Mouse (Mus musculus): ENCODE measurements around the gene Stum. TPM values are rescaled to one million over a fixed set of nuclear protein-coding genes. Genes with fewer than 3 reads are reported as not detected.

Gene Stum
- total and polyA plus RNA-seq, 3 experiments, result 0.42 to 0.61 (median 0.51) TPM

- TF ChIP-seq EP300 (IDR thresholded peaks at IDR 0.05; ENCODE audit: low read length) (peak; percentile 91), NELFE (IDR thresholded peaks at IDR 0.05; ENCODE audit: low read depth, low read length) (no peak), USF1 (IDR thresholded peaks at IDR 0.05; ENCODE audit: low read depth, low read length) (no peak), BHLHE40 (IDR thresholded peaks at IDR 0.05; ENCODE audit: low read depth, low read length) (peak; percentile 68), PAX5 (IDR thresholded peaks at IDR 0.05; ENCODE audit: low read length) (no peak), ZKSCAN1 (IDR thresholded peaks at IDR 0.05; ENCODE audit: borderline replicate concordance, low read depth, low read length) (no peak), JUN (IDR thresholded peaks at IDR 0.05; ENCODE audit: insufficient read depth, low read depth, low read length) (peak; percentile 89), ZC3H11A (IDR thresholded peaks at IDR 0.05; ENCODE audit: low read depth, low read length) (no peak), TCF12 (IDR thresholded peaks at IDR 0.05; ENCODE audit: low read depth, low read length) (peak; percentile 65; the same call in 1 of the 2 replicates)
Observed at GRCm38 (mm10) chr1:180392137-180392798, 91.0 kb downstream of the Stum start (continued).

GRCm38 (mm10) chr1:180391575-180391945 lies 91.7 kb downstream of the Stum start:
- Histone ChIP-seq H3K9me3 (replicated peaks; ENCODE audit: low read length) (no peaks in the 10 kb centered on the region), H3K36me3 (replicated peaks in 1 of 2; ENCODE audit: control insufficient read depth in 1 of 2, insufficient read depth in 1 of 2, low read length in 1 of 2) (peaks cover 3 to 15% of the 10 kb centered on the region in 2 experiments), H3K79me2 (replicated peaks; ENCODE audit: control insufficient read depth, extremely low read depth, insufficient read depth, poor library complexity, severe bottlenecking) (0 out of 2 replicates have a peak, but pooled peaks cover 4% of the 10 kb centered on the region), H3K27me3 (replicated peaks) (no peaks in the 10 kb centered on the region), H3K9ac (ENCODE audit: insufficient read depth, low read depth) (no peak overlapping the region), H3K4me3 (replicated peaks in 1 of 3; ENCODE audit: low read depth in 2 of 3, low read length in 2 of 3, poor library complexity in 1 of 3) (no peak overlapping the region), H3K4me1 (ENCODE audit: control insufficient read depth in 1 of 2, insufficient read depth in 2 of 2) (peaks cover 38 to 88% of the 10 kb centered on the region in 2 experiments), H3K4me2 (ENCODE audit: insufficient read depth, low read depth, poor library complexity, severe bottlenecking) (no peak overlapping the region), H3K27ac (ENCODE audit: insufficient read depth, low read depth) (peak overlapping the region; percentile 87)
- TF ChIP-seq ZKSCAN1 (IDR thresholded peaks at IDR 0.05; ENCODE audit: borderline replicate concordance, low read depth, low read length), result no peak
- no peak for TF ChIP-seq USF2 (conservative IDR thresholded peaks at IDR 0.05; ENCODE audit: low read depth, low read length)
- no peak for TF ChIP-seq UBTF (IDR thresholded peaks at IDR 0.05; ENCODE audit: low read depth, low read length)
- no peak for TF ChIP-seq USF1 (IDR thresholded peaks at IDR 0.05; ENCODE audit: low read depth, low read length)
- TF ChIP-seq MAFK (IDR thresholded peaks at IDR 0.05; ENCODE audit: insufficient replicate concordance, low read length), result no peak
- no peak for TF ChIP-seq RCOR1 (conservative IDR thresholded peaks at IDR 0.05; ENCODE audit: low read depth, low read length)
- TF ChIP-seq KAT2A (IDR thresholded peaks at IDR 0.05; ENCODE audit: insufficient replicate concordance, low read length), result no peak
- no peak for TF ChIP-seq E2F4 (IDR thresholded peaks at IDR 0.05; ENCODE audit: insufficient replicate concordance, low read depth, low read length)
- no peak for TF ChIP-seq TCF12 (IDR thresholded peaks at IDR 0.05; ENCODE audit: low read depth, low read length)
- TF ChIP-seq ZMIZ1 (IDR thresholded peaks at IDR 0.05; ENCODE audit: low read depth, low read length), result no peak
- dilution Hi-C loops (cut with MboI; ENCODE audit: extremely low pct_ligation_motif_present, extremely low pct_unique_long_range_greater_than_20kb, low sequenced_read_pairs) (no loop called here), in situ Hi-C loops (cut with MboI; ENCODE audit: low pct_ligation_motif_present, low pct_unique_long_range_greater_than_20kb, low sequenced_read_pairs) (no loop called here)
- DNase-seq (ENCODE audit: extremely low read depth), result no peak

Measured in CH12.LX (cell line).